Mouse (Mus musculus): ENCODE data around the gene Il4i1. TPM values are rescaled to one million over a fixed set of nuclear protein-coding genes. Genes with fewer than 3 reads are reported as not detected.
"Not testable (repeated sequence)": the region's sequence is repeated elsewhere in the genome, so short reads cannot be mapped to it uniquely, and the experiment has no call there.

Gene Il4i1
- polyA plus RNA-seq, 1 experiment from 2014 or later, result 1.1 TPM

- peak overlapping the region; percentile 98 for H3K4me2 ChIP-seq
- no peaks in the 10 kb centered on the region for H3K27me3 ChIP-seq
Measured at GRCm38 (mm10) chr7:44867010-44867702, 51.0 kb downstream of the Il4i1 start.

DNA sequence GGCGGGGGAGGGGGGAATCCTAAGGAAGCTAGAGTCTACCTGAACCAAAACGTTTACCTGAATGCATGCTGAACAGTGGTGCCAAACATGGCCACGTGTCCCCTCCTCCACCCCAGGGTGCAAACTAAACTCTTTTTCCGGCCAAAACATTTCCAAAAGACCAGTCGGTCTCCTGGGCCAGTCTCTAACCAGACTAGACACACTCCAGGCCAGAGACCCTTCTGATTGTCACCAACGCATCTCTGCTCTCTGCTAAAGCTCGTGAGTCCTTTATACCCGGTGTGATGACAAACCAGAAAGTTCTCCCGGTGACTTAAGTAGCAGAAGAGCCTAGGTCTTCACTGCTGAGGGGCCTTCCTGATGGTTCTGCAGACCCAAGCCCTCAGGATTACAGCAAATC is 51.6 kb downstream of the Il4i1 start:
- Histone ChIP-seq H3K4me3 (replicated peaks) (peak overlapping the region; percentile 80), H3K9ac (peak overlapping the region; percentile 89), H3K9me3 (replicated peaks) (no peaks in the 10 kb centered on the region), H3K36me3 (peaks cover 33% of the 10 kb centered on the region), H3K27ac (no peak overlapping the region), H3K4me2 (peak overlapping the region; percentile 98), H3K27me3 (no peaks in the 10 kb centered on the region), H3K4me1 (replicated peaks) (peaks cover 63% of the 10 kb centered on the region)
- no peak for DNase-seq
- ATAC-seq (ENCODE audit: low read depth), result no peak
- WGBS (ENCODE audit: insufficient replicate concordance), result 59% methylated on average over 9 of the region's 9 CpGs

More at GRCm38 (mm10) chr7:44867010-44867702, 51.0 kb downstream of the Il4i1 start:
- ATAC-seq (ENCODE audit: low read depth), result no peak
- 73% methylated on average over 19 of the region's 19 CpGs for WGBS (ENCODE audit: insufficient replicate concordance)
- Histone ChIP-seq H3K4me3 (replicated peaks) (peak overlapping the region; percentile 80; the same call in 1 of the 2 replicates), H3K36me3 (peaks cover 39% of the 10 kb centered on the region), H3K27ac (0 out of 2 replicates have a peak overlapping the region, but pooled peaks have one; percentile 29), H3K9ac (peak overlapping the region; percentile 34), H3K4me1 (replicated peaks) (peaks cover 59% of the 10 kb centered on the region), H3K9me3 (replicated peaks) (no peaks in the 10 kb centered on the region)
- no peak for DNase-seq

DNA sequence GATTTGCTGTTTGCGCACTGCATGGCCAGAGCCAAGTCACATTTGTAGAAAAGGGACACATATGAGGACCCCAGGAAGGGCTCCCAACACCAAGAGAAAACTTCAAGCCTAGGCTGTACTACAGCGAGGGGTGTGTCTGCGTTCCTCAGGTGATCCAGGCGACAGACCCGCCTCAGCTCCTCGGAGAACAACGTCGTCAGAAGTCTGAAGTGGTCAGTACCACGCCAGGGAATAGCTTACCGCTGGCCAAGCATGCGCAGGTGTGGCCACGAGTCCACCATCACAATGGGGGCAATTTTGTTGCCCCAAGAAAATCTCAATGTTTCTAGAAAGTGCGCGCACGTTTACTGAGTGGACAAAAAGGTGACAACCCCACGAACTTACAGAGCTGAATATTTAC is 52.3 kb downstream of the Il4i1 start:
- WGBS (ENCODE audit: insufficient replicate concordance), result 17% methylated on average over 16 of the region's 16 CpGs
- no peak for ATAC-seq (ENCODE audit: low read depth)
- peaks cover 69% of the 10 kb centered on the region for H3K4me1 ChIP-seq (replicated peaks)
- peak overlapping the region; percentile 98 for H3K4me2 ChIP-seq
- H3K9me3 ChIP-seq (replicated peaks), result no peaks in the 10 kb centered on the region
- DNase-seq, result no peak
- peak overlapping the region; percentile 80 for H3K4me3 ChIP-seq (replicated peaks)
- H3K27ac ChIP-seq, result peak overlapping the region; percentile 94; the same call in 1 of the 2 replicates
- H3K9ac ChIP-seq, result peak overlapping the region; percentile 89
- no peaks in the 10 kb centered on the region for H3K27me3 ChIP-seq
- H3K36me3 ChIP-seq, result peaks cover 26% of the 10 kb centered on the region

DNA sequence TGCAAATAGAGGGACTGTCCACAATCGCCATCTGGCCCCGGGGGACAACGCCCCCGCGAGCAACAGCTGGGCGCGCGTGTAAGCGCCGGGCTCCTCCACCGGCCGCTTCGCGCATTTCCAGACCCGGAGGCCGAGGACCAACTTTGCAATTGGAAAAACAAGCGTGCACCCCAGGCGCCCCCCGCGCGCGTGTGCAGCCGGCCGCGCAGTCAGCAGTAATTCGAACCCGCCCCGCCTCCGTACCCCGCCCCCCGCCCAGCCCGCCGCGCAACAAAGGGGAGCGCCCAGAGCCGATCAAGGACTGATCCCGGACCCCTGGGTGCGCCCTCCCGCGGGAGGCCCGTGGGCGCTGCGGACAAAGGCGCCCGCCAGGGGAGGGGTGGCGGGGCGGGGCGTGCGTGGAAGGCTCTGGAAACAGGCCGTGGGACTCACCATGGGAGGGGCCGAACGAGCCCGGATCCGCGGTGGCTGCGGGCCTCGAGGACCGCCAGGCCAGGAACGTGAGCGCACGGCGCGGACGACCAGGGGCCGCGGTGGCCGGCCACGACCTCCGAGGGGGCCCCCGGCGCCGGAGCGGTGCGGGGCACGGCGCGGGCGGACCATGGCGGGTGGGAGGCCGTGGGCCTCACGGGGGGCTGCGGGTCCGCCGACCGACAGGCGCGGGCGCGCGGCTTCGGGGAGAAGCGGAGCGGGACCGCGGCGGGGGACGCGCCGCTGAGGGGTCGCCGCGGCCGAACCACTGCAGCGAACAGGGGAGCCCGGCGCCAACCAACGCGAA is 52.9 kb downstream of the Il4i1 start:
- H3K27me3 ChIP-seq, result no peaks in the 10 kb centered on the region
- no peaks in the 10 kb centered on the region for H3K9me3 ChIP-seq (replicated peaks)
- DNase-seq (peak; percentile 48), ATAC-seq (ENCODE audit: low read depth) (peak; percentile 35)
- H3K9ac ChIP-seq, result peak overlapping the region; percentile 89
- H3K4me2 ChIP-seq, result peak overlapping the region; percentile 98
- peak overlapping the region; percentile 94 for H3K27ac ChIP-seq
- peaks cover 71% of the 10 kb centered on the region for H3K4me1 ChIP-seq (replicated peaks)
- under 1% methylated on average over 108 of the region's 108 CpGs for WGBS (ENCODE audit: insufficient replicate concordance)
- peaks cover 19% of the 10 kb centered on the region for H3K36me3 ChIP-seq
- peak overlapping the region; percentile 80 for H3K4me3 ChIP-seq (replicated peaks)

- ATAC-seq (ENCODE audit: low read depth) (peak; percentile 85), DNase-seq (peak; percentile 83)
- Histone ChIP-seq H3K27ac (peak within 1 kb of the TSS; percentile 94), H3K4me3 (replicated peaks) (peak within 1 kb of the TSS; percentile 80), H3K4me1 (replicated peaks) (peaks cover 71% of the 10 kb centered on the region), H3K9ac (peak within 1 kb of the TSS; percentile 89), H3K36me3 (peaks cover 11% of the 10 kb centered on the region), H3K27me3 (no peaks in the 10 kb centered on the region), H3K4me2 (peak within 1 kb of the TSS; percentile 98), H3K9me3 (replicated peaks) (no peaks in the 10 kb centered on the region)
- 8% methylated on average over 29 of the region's 29 CpGs for WGBS (ENCODE audit: insufficient replicate concordance)
Measured at GRCm38 (mm10) chr7:44869697-44870528, 53.7 kb downstream of the Il4i1 start, which contains the start of gene Ptov1. Gene Ptov1 (minus strand): TSS chr7:44869788.

- 0 out of 2 replicates have a peak, but pooled peaks cover 7% of the 10 kb centered on the region for H3K36me3 ChIP-seq
- H3K4me2 ChIP-seq, result peak overlapping the region; percentile 98
- 75% methylated on average over 6 of the region's 6 CpGs for WGBS (ENCODE audit: insufficient replicate concordance)
- H3K4me1 ChIP-seq (replicated peaks), result peaks cover 71% of the 10 kb centered on the region
- no peaks in the 10 kb centered on the region for H3K9me3 ChIP-seq (replicated peaks)
- H3K27me3 ChIP-seq, result no peaks in the 10 kb centered on the region
- peak overlapping the region; percentile 80; the same call in 1 of the 2 replicates for H3K4me3 ChIP-seq (replicated peaks)
- peak overlapping the region; percentile 94 for H3K27ac ChIP-seq
- DNase-seq (no peak), ATAC-seq (ENCODE audit: low read depth) (no peak)
- H3K9ac ChIP-seq, result peak overlapping the region; percentile 89; the same call in 1 of the 2 replicates
Measured at GRCm38 (mm10) chr7:44870614-44871013, 54.4 kb downstream of the Il4i1 start.

- H3K9me3 ChIP-seq (replicated peaks), result no peaks in the 10 kb centered on the region
- DNase-seq, result no peak
- H3K4me2 ChIP-seq, result no peak overlapping the region
- no peak for ATAC-seq (ENCODE audit: low read depth)
- H3K27me3 ChIP-seq, result no peaks in the 10 kb centered on the region
- H3K9ac ChIP-seq, result no peak overlapping the region
- 0 out of 2 replicates have a peak, but pooled peaks cover 6% of the 10 kb centered on the region for H3K36me3 ChIP-seq
- 54% methylated on average over 1 of the region's 1 CpGs for WGBS (ENCODE audit: insufficient replicate concordance)
- peaks cover 68% of the 10 kb centered on the region for H3K4me1 ChIP-seq (replicated peaks)
- no peak overlapping the region for H3K4me3 ChIP-seq (replicated peaks)
- H3K27ac ChIP-seq, result no peak overlapping the region
Measured at GRCm38 (mm10) chr7:44871181-44871580, 55.0 kb downstream of the Il4i1 start.

DNA sequence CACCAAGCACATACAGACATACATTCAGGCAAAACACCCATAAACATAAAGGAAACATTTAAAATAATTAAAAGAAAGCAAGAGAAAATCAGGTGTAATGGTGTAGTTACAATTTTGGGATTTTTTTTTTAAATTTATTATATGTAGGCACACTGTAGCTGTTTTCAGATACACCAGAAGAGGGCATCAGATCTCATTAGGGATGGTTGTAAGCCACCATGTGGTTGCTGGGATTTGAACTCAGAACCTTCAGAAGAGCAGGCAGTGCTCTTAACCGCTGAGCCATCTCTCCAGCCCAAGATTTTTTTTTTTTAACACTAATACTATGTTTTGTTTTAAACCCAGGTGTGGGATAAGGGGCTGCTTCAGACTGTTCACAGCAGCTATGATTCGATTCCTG is 55.6 kb downstream of the Il4i1 start:
- not testable (repeated sequence) for DNase-seq; H3K4me2 ChIP-seq; H3K27me3 ChIP-seq; H3K27ac ChIP-seq; ATAC-seq (ENCODE audit: low read depth); H3K9ac ChIP-seq; H3K4me3 ChIP-seq (replicated peaks); H3K9me3 ChIP-seq (replicated peaks); H3K36me3 ChIP-seq
- H3K4me1 ChIP-seq (replicated peaks), result peaks cover 62% of the 10 kb centered on the region
- 78% methylated on average over 2 of the region's 2 CpGs for WGBS (ENCODE audit: insufficient replicate concordance)

GRCm38 (mm10) chr7:44877833-44878232 is 61.6 kb downstream of the Il4i1 start:
- Histone ChIP-seq H3K4me3 (replicated peaks) (no peak overlapping the region), H3K9me3 (replicated peaks) (no peaks in the 10 kb centered on the region), H3K4me2 (no peak overlapping the region), H3K4me1 (replicated peaks) (peaks cover 21% of the 10 kb centered on the region), H3K9ac (no peak overlapping the region), H3K27ac (no peak overlapping the region), H3K36me3 (peaks cover 66% of the 10 kb centered on the region), H3K27me3 (no peaks in the 10 kb centered on the region)
- no peak for DNase-seq
- WGBS (ENCODE audit: insufficient replicate concordance), result 82% methylated on average over 14 of the region's 14 CpGs
- ATAC-seq (ENCODE audit: low read depth), result no peak

DNA sequence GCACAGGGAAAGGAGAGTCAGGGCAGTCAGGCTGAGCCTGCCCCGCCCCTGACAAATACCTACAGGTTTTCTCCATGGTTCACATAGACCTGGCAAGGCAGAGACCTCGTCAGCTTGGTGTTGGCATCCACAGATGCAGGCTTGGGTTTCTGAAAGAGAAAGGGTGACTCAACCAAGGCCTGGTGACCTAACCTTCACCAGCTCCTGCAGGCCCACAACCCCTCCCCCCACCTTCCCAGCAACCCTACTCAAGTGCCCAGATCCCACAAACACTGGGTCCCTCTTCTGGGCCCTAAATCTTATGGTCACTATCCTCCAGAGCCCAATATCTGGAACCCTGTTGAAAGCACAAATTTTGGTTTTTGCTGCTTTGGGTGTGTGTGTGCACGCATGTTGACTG is 66.8 kb downstream of the Il4i1 start:
- no peak for DNase-seq
- Histone ChIP-seq H3K9me3 (replicated peaks) (no peaks in the 10 kb centered on the region), H3K4me3 (replicated peaks) (no peak overlapping the region), H3K4me1 (replicated peaks) (peaks cover 16% of the 10 kb centered on the region), H3K9ac (no peak overlapping the region), H3K36me3 (peaks cover 86% of the 10 kb centered on the region), H3K27ac (no peak overlapping the region), H3K27me3 (no peaks in the 10 kb centered on the region), H3K4me2 (no peak overlapping the region)
- ATAC-seq (ENCODE audit: low read depth), result no peak
- 88% methylated on average over 3 of the region's 3 CpGs for WGBS (ENCODE audit: insufficient replicate concordance)

- H3K4me1 ChIP-seq (replicated peaks), result peaks cover 32% of the 10 kb centered on the region
- ATAC-seq (ENCODE audit: low read depth) (no peak), DNase-seq (no peak)
- H3K9ac ChIP-seq, result no peak overlapping the region
- H3K27ac ChIP-seq, result no peak overlapping the region
- no peak overlapping the region for H3K4me2 ChIP-seq
- H3K4me3 ChIP-seq (replicated peaks), result no peak overlapping the region
- WGBS (ENCODE audit: insufficient replicate concordance), result 90% methylated on average over 5 of the region's 5 CpGs
- peaks cover 84% of the 10 kb centered on the region for H3K36me3 ChIP-seq
- no peaks in the 10 kb centered on the region for H3K27me3 ChIP-seq
- no peaks in the 10 kb centered on the region for H3K9me3 ChIP-seq (replicated peaks)
Measured at GRCm38 (mm10) chr7:44884637-44885036, 68.5 kb downstream of the Il4i1 start.
